ENCODE assay signal across 34 mouse cellular contexts in the genomic region with DNA sequence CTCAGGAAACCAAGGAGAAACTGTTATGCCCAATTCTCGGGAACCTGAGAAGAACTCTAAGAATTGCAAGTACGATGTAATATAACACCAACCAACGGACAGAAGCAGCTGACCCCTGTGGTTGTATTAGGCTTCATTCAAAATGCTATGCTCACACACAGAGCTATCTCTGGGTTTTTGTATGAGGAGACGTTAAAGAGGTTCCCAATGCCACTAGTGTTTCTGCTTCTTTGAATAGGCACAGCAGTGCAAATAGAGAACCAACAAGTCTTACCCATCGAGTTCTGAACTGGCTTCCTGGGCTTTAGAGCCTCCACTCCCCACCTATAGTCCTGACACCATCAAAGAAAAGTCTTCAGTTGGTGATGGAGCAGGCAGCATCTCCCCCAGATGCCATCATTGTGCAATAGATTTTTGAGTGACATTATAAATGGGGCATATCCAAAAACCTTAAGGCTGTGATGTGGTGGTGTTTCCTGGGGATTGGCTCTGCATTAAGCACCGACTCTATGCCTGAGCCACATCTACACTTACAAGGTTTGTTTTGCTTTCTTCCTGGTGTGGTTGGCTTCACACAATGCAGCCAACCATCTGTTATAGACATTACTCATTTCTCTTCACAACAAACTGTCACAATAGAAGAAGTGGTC. TPM values are rescaled to one million over a fixed set of nuclear protein-coding genes. Genes with fewer than 3 reads are reported as not detected.
DNase-seq lines count a peak whose midpoint lies in the region; ATAC-seq and TF ChIP-seq lines count a peak whose summit lies in the region.
"Had no signal": no experiment of that assay in that cellular context is flagged by ENCODE, and none has a peak within 500 bp of the region (broad histone marks: within the 10 kb centered on the region; RNA-seq: fewer than 3 reads in every experiment).

No protein-coding gene starts in this region.

- 59% methylated on average over 6 of the region's 6 CpGs for WGBS in hindbrain, embryonic 11.5 days

- no peak overlapping the region for H3K4me3 ChIP-seq in gastrocnemius, adult 2 months
- no peak overlapping the region for H3K4me3 ChIP-seq in hindbrain, embryonic 11.5 days (ENCODE audit: low read depth, low read length)
- H3K4me3 ChIP-seq: forebrain, embryonic 10.5 days; forebrain, embryonic 13.5 days; heart, embryonic 10.5 days; heart, embryonic 13.5 days; hindbrain, embryonic 10.5 days had no signal

- no peaks in the 10 kb centered on the region for H3K4me1 ChIP-seq in hindbrain, embryonic 11.5 days (replicated peaks; ENCODE audit: control insufficient read depth, insufficient read depth, low read length)
- H3K4me1 ChIP-seq: forebrain, embryonic 10.5 days; forebrain, embryonic 13.5 days; heart, embryonic 10.5 days; heart, embryonic 13.5 days; hindbrain, embryonic 10.5 days had no signal

- DNase-seq in gastrocnemius, adult 2 months: no peak
- DNase-seq in gastrocnemius, postnatal 25 days: no peak
- peak; percentile 45 for DNase-seq in thymus, postnatal 0 days (ENCODE audit: low spot score)
- no peak for DNase-seq in thymus, postnatal 4 days
- no peak for DNase-seq in layer of hippocampus, postnatal 36 days
- DNase-seq in hindbrain, embryonic 11.5 days (ENCODE audit: low spot score): no peak
- DNase-seq: adrenal gland, adult 8-10 months; adrenal gland, postnatal 36 days; cerebellum, adult 11 months; cerebellum, adult 2 months; cerebellum, adult 9-11 months; cerebellum, postnatal 25 days; embryo, embryonic 11 days; gastrocnemius, postnatal 10 days; heart, adult 18-20 months; kidney, adult 18-20 months had no signal

- no peaks in the 10 kb centered on the region for H3K27me3 ChIP-seq in hindbrain, embryonic 11.5 days (ENCODE audit: control insufficient read depth, insufficient read depth, low read length)
- H3K27me3 ChIP-seq: forebrain, embryonic 13.5 days; heart, embryonic 13.5 days had no signal

- H3K27ac ChIP-seq in gastrocnemius, adult 2 months: peak overlapping the region; percentile 41; the same call in 1 of the 2 replicates
- no peak overlapping the region for H3K27ac ChIP-seq in hindbrain, embryonic 11.5 days (ENCODE audit: low read depth, low read length)
- H3K27ac ChIP-seq: forebrain, embryonic 10.5 days; forebrain, embryonic 13.5 days; heart, embryonic 10.5 days; heart, embryonic 13.5 days; hindbrain, embryonic 10.5 days; hindbrain, embryonic 14.5 days; hindbrain, postnatal 0 days had no signal

- intact Hi-C loops in gastrocnemius, adult 2 months (cut with DNase I): loop anchor here (5.0 kb wide), 1 partner anchor 37 kb away; no protein-coding TSS in a partner anchor

- H3K9me3 ChIP-seq in hindbrain, embryonic 11.5 days (ENCODE audit: control insufficient read depth, low read length): no peaks in the 10 kb centered on the region
- H3K9me3 ChIP-seq: forebrain, embryonic 10.5 days; forebrain, embryonic 13.5 days; heart, embryonic 10.5 days; heart, embryonic 13.5 days; hindbrain, embryonic 10.5 days had no signal

- no peak for TF ChIP-seq CTCF in gastrocnemius, adult 2 months (IDR thresholded peaks at IDR 0.05)

- H3K9ac ChIP-seq in hindbrain, embryonic 11.5 days (ENCODE audit: low read depth, low read length): no peak overlapping the region
- H3K9ac ChIP-seq: forebrain, embryonic 13.5 days; heart, embryonic 13.5 days; hindbrain, embryonic 14.5 days had no signal

- peak; percentile 52 for ATAC-seq in common myeloid progenitor, adult 5-6 weeks (replicated peaks; ENCODE audit: low read depth, poor library complexity, severe bottlenecking)
- peak; percentile 27 for ATAC-seq in megakaryocyte progenitor cell, adult 5-6 weeks (replicated peaks; ENCODE audit: poor library complexity)
- ATAC-seq in hindbrain, embryonic 11.5 days (ENCODE audit: low FRiP score): no peak
- ATAC-seq: activated CD4-positive, CD25-positive, alpha-beta regulatory T cell, adult 4 months; CD4-positive, CD25-positive, alpha-beta regulatory T cell, adult 4 months; forebrain, embryonic 13.5 days; forebrain, embryonic 16.5 days; hindbrain, postnatal 0 days; inflammation-experienced regulatory T-cells, adult 6 months; intestine, embryonic 16.5 days had no signal

- H3K36me3 ChIP-seq in hindbrain, embryonic 11.5 days (ENCODE audit: control insufficient read depth, insufficient read depth, low read length): no peaks in the 10 kb centered on the region
- H3K36me3 ChIP-seq: forebrain, embryonic 10.5 days; heart, embryonic 10.5 days; heart, embryonic 13.5 days; hindbrain, embryonic 10.5 days had no signal

- no peak overlapping the region for H3K4me2 ChIP-seq in hindbrain, embryonic 11.5 days (replicated peaks; ENCODE audit: low read depth, low read length)
- H3K4me2 ChIP-seq: forebrain, embryonic 13.5 days; heart, embryonic 13.5 days; hindbrain, embryonic 14.5 days had no signal

RNA-seq across cellular contexts. Expression of gene Klrb1f, which starts 15.4 kb away (rescaled TPM):
- total RNA-seq in gastrocnemius, adult 2 months (2021): not detected
- total RNA-seq in gastrocnemius, postnatal 25 days (2021): not detected
- 2.6 and 2.7 TPM in 2 replicates for polyA plus RNA-seq in thymus, postnatal 0 days (2015; fragmentation: Nextera tagmentation; extraction: Ambion mirVana)
- total RNA-seq in common myeloid progenitor, adult 5-6 weeks (2017): 11.3 and 20.6 TPM in 2 replicates
- total RNA-seq in megakaryocyte progenitor cell, adult 5-6 weeks (2015): 32.0 and 35.4 TPM in 2 replicates
- 16.3 and 23.6 TPM in 2 replicates for total RNA-seq in megakaryocyte progenitor cell, adult 5-6 weeks (2017)
- not detected for total RNA-seq in layer of hippocampus, postnatal 36 days (2021)
- polyA plus RNA-seq in hindbrain, embryonic 11.5 days (2014; fragmentation: Nextera tagmentation; extraction: Ambion mirVana): 0.70 TPM in 1 of 2 replicates, not detected in the other
- total RNA-seq: adrenal gland, postnatal 36 days; gastrocnemius, postnatal 10 days; gastrocnemius, postnatal 4 days; heart, adult 18-20 months; heart, postnatal 25 days; hindbrain, postnatal 0 days had no signal
- polyA plus RNA-seq: C2C12; cerebellum, adult 2 months; cortical plate, adult 2 months; forebrain, embryonic 10.5 days; forebrain, embryonic 13.5 days; heart, embryonic 10.5 days; heart, embryonic 13.5 days had no signal

Comparison
In these comparisons a context has a peak if more than half of its experiments do, and no peak if none do; other contexts are left out.
1. RNA of gene Klrb1f, which starts 15.4 kb away (total RNA-seq): 16.3 to 35.4 TPM in megakaryocyte progenitor cell, adult 5-6 weeks and 11.3 to 20.6 TPM in common myeloid progenitor, adult 5-6 weeks; not detected in gastrocnemius, adult 2 months, not detected in gastrocnemius, postnatal 25 days and not detected in layer of hippocampus, postnatal 36 days; every median in the first group is over 10 times any median in the second.